Mouse (Mus musculus) 416B (cell line): ENCODE measurements around the gene Pik3r1.

Experiments used
- DNase-seq: peaks from one replicate; pipeline ENCODE4 v3.0.0; 2011; ENCODE audit warnings: low read depth

The Pik3r1 gene

GRCm38 (mm10) chr13:101709788-101710187, 58.2 kb downstream of the Pik3r1 start:
- no peak for DNase-seq

GRCm38 (mm10) chr13:101707226-101707625, 60.8 kb downstream of the Pik3r1 start:
- no peak for DNase-seq

- DNase-seq = no peak
Observed at GRCm38 (mm10) chr13:101706426-101706825, 61.6 kb downstream of the Pik3r1 start.

DNA sequence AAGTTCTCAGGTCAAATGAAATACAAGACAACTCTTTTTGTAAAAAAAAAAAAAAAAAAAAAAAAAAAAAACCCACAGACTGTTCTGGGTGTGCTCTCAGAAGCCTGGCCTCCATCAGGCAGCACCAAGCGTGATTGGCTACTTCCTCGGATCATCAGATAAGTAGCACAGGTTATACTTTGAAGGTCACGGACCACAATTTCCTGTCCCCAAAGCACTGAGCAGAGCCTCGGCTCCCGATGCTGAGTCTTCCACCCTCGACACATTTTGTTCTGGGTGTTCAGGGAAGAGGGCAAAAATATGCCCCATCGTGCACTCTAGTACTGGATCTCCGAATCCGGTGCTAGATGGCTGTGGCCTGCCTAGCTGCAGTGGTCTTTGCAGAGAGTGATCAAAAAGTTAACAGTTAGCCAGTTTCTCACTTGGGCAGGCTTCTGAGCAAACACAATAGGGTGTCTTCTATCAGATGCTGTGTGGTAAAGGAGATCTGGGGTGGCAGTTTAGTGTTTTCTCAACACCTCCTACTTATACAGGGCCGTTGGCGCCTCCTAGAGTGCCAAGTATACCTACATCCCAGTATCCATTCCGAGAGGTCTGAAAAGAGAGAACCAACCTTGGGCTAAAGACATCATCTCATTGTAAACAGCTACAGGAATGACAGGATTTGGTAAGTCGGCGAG, 65.8 kb downstream of the Pik3r1 start:
- DNase-seq = peak; percentile 75

- DNase-seq = no peak
Observed at GRCm38 (mm10) chr13:101701632-101702031, 66.4 kb downstream of the Pik3r1 start.

DNA sequence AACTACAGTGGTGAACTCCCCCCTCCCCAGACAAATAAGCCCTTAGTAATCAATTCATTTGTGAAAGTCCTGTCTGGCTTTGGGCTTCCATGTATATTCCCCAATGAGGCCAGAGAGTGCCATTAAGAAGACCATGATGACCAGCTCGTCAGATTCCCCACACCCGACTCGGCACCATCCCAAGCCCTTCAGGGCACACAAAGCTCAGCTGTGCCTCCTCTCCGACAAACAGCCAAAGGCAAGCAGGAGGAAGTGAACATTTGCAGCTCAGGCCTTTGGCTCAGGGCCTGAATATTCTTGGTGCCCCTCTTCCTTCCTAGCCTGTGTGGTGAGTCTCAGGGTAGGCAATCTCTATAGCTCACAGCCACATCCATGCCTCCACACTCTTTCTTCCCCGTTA, 68.3 kb downstream of the Pik3r1 start:
- DNase-seq = no peak

DNA sequence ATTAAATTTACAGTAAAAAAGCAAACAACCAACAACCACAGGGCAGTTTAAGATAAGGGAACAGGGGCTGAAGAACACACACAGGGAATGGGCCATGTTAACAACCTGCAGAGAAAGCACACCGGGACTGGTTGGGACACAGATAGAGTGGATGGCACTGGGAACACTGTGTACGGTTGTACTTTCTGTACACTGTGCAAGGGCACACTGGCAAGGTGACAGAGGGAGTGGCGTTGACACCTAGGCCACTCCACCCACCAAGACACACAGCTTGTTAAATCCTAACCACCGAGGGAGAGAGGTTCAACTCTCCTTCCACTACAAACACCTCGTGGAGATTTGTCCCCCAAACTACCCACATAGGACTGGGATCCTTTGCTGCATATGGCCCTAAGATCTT, 70.1 kb downstream of the Pik3r1 start:
- no peak for DNase-seq

DNA sequence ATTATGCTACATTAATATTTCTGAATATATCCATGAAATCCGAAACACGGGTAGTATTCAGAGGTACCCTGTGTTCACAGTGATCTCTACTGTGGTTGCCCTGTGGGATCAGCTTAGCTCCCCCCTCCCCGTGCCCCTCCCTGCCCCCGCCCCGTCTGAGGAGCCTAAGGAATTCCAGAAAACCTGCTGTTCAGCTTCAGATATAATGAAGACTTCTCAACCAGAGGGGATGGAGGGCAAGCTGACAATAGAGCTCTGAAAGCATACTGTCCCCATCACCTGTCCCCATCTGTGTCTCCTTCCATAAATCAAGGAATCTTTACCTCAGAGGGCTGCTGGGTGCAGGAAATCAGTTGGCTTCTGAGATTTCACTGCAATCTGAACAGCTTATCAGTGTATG, 70.6 kb downstream of the Pik3r1 start:
- no peak for DNase-seq

- no peak for DNase-seq
Observed at GRCm38 (mm10) chr13:101696827-101697226, 71.2 kb downstream of the Pik3r1 start.

DNA sequence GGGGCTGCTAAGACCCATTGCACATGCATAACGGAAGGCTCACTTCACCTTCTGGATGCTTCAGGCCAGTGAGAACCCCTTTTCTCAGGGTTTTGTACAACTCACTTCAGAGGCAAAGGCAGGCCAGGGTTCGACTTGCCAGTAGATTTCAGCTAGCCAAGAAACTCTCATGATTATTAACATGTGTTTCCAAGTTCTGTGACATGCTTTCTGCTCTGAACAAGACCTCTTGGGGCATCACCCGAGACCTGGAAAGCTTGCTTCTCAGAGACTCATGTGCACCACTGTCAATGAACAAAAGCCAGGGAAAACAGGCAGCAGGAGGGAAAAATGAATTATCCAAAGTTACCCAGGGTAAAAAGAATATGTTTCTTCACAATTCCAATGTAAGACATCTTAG, 71.7 kb downstream of the Pik3r1 start:
- DNase-seq = no peak

DNA sequence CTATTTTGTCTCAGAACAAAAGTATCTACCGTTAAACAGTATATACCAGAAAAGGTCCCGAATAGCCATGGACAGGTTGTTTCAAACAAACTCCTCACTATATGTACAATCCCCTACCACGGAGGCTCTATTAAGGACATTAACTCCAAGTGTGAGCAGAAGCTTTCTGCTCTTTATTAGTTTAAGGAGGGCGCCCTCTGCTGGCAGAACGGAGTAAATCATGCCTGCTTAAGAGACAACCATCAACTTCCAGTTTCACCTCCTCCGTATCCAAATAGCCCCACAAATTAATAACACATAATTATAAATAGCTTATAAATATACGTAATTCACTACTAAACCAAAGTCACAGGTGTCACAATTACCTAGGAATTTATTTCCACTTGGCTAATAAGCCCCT, 72.1 kb downstream of the Pik3r1 start:
- DNase-seq = peak; percentile 93

DNA sequence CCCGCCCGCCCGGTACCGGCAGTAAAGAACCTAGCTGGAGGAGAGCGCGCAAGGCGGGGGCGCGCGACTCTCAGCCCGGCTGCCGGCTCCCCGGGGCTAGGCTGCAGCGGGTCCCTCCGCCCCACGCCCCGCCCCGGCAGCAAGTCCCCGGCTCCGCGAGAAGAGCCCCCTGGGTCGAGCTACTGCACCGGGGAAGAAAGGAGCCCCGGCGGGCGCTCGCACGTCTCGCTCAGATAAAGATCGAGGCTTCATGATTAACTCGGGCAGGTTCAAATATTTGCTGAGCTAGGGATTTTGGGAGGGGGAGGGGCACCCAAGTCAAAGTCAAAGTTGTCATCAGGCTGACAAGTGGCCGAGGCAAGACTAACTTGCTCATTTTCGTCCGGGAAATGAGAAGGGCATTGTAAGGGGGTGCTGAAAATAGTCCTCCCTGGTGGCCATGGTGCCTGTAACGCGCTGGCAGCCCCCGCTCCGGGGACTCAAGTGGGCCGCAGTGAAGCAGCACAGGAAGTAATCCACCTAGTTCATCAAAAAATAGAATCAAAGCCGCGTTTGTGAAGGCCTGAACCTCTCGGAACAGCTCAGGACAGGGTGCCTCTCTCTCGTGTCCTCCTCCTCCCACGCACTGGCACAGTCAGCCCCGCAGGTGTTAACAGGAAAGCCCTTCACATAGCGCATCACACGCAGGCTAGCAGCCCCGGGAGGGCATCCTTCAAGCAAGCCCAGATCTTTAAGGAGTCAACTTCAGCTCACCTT, 73.3 kb downstream of the Pik3r1 start:
- DNase-seq = peak; percentile 39

GRCm38 (mm10) chr13:101693967-101694495, 74.0 kb downstream of the Pik3r1 start:
- peak; percentile 75 for DNase-seq

DNA sequence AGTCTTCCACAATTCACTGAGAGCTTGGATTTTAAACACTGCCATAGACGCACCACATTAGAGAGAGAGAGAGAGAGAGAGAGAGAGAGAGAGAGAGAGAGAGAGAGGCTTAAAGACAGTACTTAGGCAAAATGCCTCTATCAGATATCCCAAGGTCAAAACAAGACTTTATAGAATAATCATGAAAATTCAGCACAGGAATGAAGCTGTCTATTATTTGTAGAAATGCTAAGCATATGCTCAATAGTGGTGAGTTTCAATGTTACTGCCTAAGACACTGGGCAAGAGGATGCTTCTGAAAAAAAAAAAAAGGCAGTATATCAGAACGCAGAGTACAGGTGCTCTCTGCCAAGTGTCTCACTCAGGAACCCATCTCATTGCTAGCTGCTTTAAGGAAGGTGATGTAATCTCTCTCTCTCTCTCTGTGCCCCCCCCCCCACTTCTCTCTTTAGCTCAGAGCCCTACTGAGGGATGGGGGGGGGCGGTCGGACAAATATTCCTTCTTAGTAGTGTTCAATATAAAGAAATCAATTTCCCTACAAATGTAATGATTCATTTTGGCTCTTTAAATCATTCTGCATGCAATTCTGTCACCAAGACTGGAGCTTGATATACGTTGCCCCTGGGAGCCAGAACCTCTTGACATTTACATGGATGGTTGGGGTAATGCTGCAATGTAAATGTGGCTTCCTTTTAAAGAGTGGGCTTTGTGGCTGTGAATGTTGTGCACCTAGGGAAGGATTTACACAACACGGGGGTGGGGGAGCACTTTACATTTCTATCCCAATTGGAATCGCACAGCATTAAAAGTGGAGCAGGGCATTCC, 74.9 kb downstream of the Pik3r1 start:
- no peak for DNase-seq

DNA sequence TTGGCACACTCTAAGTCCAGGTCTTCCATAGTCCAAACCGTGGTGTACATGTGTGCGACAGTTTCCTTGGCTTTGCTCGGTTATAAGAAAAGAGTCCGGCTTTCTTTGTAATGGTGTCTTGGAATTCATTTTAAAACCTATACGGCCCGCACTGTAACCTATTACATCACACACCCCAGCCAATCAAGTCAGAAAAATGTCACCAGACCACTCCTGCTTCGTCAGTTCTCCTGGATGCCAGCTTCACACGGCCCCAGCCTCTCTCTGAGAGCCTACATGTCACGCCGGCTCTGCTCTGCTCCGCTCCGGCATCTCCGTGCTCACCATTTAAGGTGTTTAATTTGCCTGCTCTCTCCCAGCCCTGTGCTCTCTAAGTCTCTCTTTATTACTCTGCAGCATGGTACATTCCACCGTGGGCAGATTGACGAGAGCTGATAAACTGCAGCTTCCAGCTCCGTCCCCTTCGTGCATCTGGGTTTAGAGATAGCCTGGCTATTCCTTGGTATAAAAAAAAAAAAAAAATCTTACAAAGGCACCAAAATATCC, 75.7 kb downstream of the Pik3r1 start:
- DNase-seq = no peak

GRCm38 (mm10) chr13:101691669-101692068, 76.3 kb downstream of the Pik3r1 start:
- DNase-seq = no peak

GRCm38 (mm10) chr13:101690911-101691655, 76.9 kb downstream of the Pik3r1 start:
- no peak for DNase-seq

- no peak for DNase-seq
Observed at GRCm38 (mm10) chr13:101690167-101690566, 77.8 kb downstream of the Pik3r1 start.

GRCm38 (mm10) chr13:101686256-101686655, 81.8 kb downstream of the Pik3r1 start:
- DNase-seq = no peak

GRCm38 (mm10) chr13:101684706-101685105, 83.3 kb downstream of the Pik3r1 start:
- DNase-seq = no peak

DNA sequence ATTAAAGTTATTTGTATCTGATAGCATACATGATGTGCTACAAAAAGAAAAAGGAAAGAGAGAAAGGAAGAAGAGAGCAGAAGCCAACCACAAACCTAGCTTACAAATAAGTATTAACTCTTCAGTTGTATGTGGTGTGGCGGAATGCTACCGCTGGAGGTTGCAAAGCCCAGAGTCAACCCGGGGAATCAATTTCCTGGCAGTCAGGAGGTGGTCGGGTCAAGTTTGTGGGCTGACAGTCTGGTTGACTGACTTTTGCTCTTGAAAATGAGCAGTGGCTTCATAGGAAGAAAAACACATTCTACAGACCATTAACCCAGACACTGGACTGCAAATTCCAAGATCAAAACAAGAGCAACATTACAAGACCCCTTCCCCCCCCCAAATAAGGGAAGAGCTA, 85.6 kb downstream of the Pik3r1 start:
- peak; percentile 61 for DNase-seq
